In the genomic region with DNA sequence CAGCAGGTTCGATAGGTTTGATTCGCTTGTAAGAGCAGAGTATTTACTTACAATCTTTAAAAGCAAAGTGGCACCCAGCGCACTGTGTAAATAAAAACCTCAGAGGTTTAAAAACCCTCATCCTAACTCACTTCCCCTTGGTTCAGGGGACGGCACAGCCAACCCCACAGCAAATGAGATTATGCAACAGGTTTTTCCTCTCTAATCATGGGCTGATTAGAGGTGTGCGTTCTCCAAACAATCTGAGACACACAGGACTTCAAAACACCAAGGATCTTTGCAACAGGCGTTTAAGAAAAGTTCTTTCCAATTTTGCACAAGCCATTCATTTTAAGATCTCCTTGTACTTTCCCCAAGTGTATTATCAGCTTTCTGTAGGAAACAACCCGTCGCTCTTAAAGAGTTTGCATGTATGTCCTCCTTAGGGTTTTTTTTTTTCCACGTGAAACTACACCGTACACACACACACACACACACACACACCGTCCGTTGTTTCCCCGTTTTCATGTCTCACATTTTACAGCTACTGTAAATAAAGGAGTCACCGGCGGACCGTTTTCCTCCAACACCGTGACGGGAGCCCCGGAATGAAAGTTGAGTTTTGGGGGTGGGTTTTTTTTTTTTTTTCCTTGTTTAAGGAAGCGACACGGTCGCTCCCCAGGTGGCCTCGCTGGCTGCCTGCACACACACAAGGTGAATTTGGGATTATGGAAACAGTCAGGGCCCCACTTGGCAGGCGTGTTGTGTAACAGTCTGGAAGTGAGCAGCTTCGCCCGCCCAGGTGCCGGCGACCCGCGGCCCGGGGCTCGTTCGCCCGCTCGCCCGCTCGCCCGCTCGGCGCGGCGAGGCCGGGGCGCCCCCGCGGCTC, we compare ENCODE assay signal across 8 mouse cellular contexts. TPM values are rescaled to one million over a fixed set of nuclear protein-coding genes. Genes with fewer than 3 reads are reported as not detected.
DNase-seq lines count a peak whose midpoint lies in the region; ATAC-seq lines count a peak whose summit lies in the region.

No protein-coding gene starts in this region.

- 0 out of 2 replicates have a peak, but pooled peaks cover 3% of the 10 kb centered on the region for H3K27me3 ChIP-seq in liver, embryonic 12.5 days (replicated peaks)

- peak overlapping the region; percentile 93 for H3K27ac ChIP-seq in liver, embryonic 12.5 days

- 1% methylated on average over 39 of the region's 46 CpGs for WGBS in liver, embryonic 12.5 days (ENCODE audit: insufficient replicate concordance)

- ATAC-seq in inflammation-experienced regulatory T-cells, adult 6 months, result peak; percentile 63
- peak; percentile 27; the same call in 1 of the 2 replicates for ATAC-seq in liver, embryonic 12.5 days
- ATAC-seq in monocyte, adult 5-6 weeks (replicated peaks; ENCODE audit: insufficient number of reproducible peaks, low FRiP score, low TSS enrichment, poor library complexity, severe bottlenecking), result peak; percentile 44; the same call in 1 of the 2 replicates

- intact Hi-C loops in gastrocnemius, postnatal 36 days (cut with DNase I), result no loop called here

- H3K4me2 ChIP-seq in liver, embryonic 12.5 days, result peak overlapping the region; percentile 91

- peak overlapping the region; percentile 97 for H3K9ac ChIP-seq in liver, embryonic 12.5 days

- DNase-seq in 416B (ENCODE audit: low read depth) (peak; percentile 87), MEL-GATA-1-ER (ENCODE audit: extremely low read depth, low read depth) (peak; percentile 68)
- DNase-seq in cerebellum, postnatal 14 days, result peak; percentile 69 to 74
- DNase-seq in gastrocnemius, postnatal 36 days, result peak; percentile 11 to 48
- peak; percentile 57 for DNase-seq in testis, postnatal 14 days (ENCODE audit: low spot score)

- H3K9me3 ChIP-seq in liver, embryonic 12.5 days (replicated peaks), result no peaks in the 10 kb centered on the region

- peak overlapping the region; percentile 85 for H3K4me3 ChIP-seq in liver, embryonic 12.5 days

- H3K4me1 ChIP-seq in liver, embryonic 12.5 days, result peaks cover 43% of the 10 kb centered on the region

- H3K36me3 ChIP-seq in liver, embryonic 12.5 days, result no peaks in the 10 kb centered on the region

RNA-seq across cellular contexts. Expression of a gene that starts 0.9 kb away (rescaled TPM):
- total RNA-seq in gastrocnemius, postnatal 36 days (2021), result 10 to 100 TPM; 14.4 to 16.4 TPM
- polyA plus RNA-seq in inflammation-experienced regulatory T-cells, adult 6 months (2017; shearing (Covaris generic)), result 1 to 10 TPM; 2.8 to 6.3 (median 5.1) TPM
- 6.6 and 6.7 TPM in 2 replicates for polyA plus RNA-seq in liver, embryonic 12.5 days (2016; fragmentation: Nextera tagmentation; extraction: Ambion mirVana)
- total RNA-seq in monocyte, adult 5-6 weeks (2017), result 234 to 312 TPM (median 310 TPM) in 3 replicates

RNA-seq across cellular contexts. Expression of a gene that starts 38.5 kb away (rescaled TPM):
- 1 to 10 TPM; 6.7 to 8.3 TPM for total RNA-seq in gastrocnemius, postnatal 36 days (2021)
- polyA plus RNA-seq in inflammation-experienced regulatory T-cells, adult 6 months (2017; shearing (Covaris generic)), result 10 to 100 TPM; 20.4 to 46.1 (median 45.3) TPM
- polyA plus RNA-seq in liver, embryonic 12.5 days (2016; fragmentation: Nextera tagmentation; extraction: Ambion mirVana), result 1.2 and 1.8 TPM in 2 replicates
- 25.9 to 36.8 TPM (median 29.9 TPM) in 3 replicates for total RNA-seq in monocyte, adult 5-6 weeks (2017)

Comparison
In these comparisons a context has a peak if more than half of its experiments do, and no peak if none do; other contexts are left out.
1. Peak in every context shown above with its lines: DNase-seq, ATAC-seq, H3K4me3 ChIP-seq and H3K27ac ChIP-seq.
2. DNase-seq: peak in every context shown above with its lines; median percentile 87 in 416B; 72 in cerebellum, postnatal 14 days; 68 in MEL-GATA-1-ER; 57 in testis, postnatal 14 days; 30 in gastrocnemius, postnatal 36 days.
3. RNA of a gene that starts 0.9 kb away (total RNA-seq): 234 to 312 TPM in monocyte, adult 5-6 weeks; 14.4 to 16.4 TPM in gastrocnemius, postnatal 36 days; every median in the first group is over 10 times any median in the second.